Mouse (Mus musculus): ENCODE results near the gene Trim42.

Trim42 gene

GRCm38 (mm10) chr9:97369591-97369990, at the start of gene Trim42:
TSS of gene Trim42 (minus strand) at chr9:97369958.
- no peak for DNase-seq (ENCODE audit: low spot score)

- DNase-seq (ENCODE audit: low spot score), result no peak
Observed at GRCm38 (mm10) chr9:97414876-97415668, 45.3 kb upstream of the Trim42 start.

- DNase-seq (ENCODE audit: low spot score), result no peak
Observed at GRCm38 (mm10) chr9:97408142-97408541, 38.4 kb upstream of the Trim42 start.

GRCm38 (mm10) chr9:97356441-97356840, 13.3 kb downstream of the Trim42 start:
- DNase-seq (ENCODE audit: low spot score), result no peak

- no peak for DNase-seq (ENCODE audit: low spot score)
Observed at GRCm38 (mm10) chr9:97344767-97345297, 24.9 kb downstream of the Trim42 start.

- no peak for DNase-seq (ENCODE audit: low spot score)
Observed at GRCm38 (mm10) chr9:97341772-97342171, 28.0 kb downstream of the Trim42 start.

- peak; percentile 72 for DNase-seq (ENCODE audit: low spot score)
Observed at GRCm38 (mm10) chr9:97322846-97323245, 46.9 kb downstream of the Trim42 start.

GRCm38 (mm10) chr9:97322120-97322519, 47.6 kb downstream of the Trim42 start:
- DNase-seq (ENCODE audit: low spot score), result no peak

- no peak for DNase-seq (ENCODE audit: low spot score)
Observed at GRCm38 (mm10) chr9:97315421-97316055, 54.2 kb downstream of the Trim42 start.

GRCm38 (mm10) chr9:97311614-97312013, 58.1 kb downstream of the Trim42 start:
- DNase-seq (ENCODE audit: low spot score), result no peak

- no peak for DNase-seq (ENCODE audit: low spot score)
Observed at GRCm38 (mm10) chr9:97309509-97310053, 60.2 kb downstream of the Trim42 start.

GRCm38 (mm10) chr9:97307705-97308485, 61.9 kb downstream of the Trim42 start:
- DNase-seq (ENCODE audit: low spot score), result no peak
